Mouse (Mus musculus) bone marrow macrophage, adult 2 months (primary cell): Measurements from ENCODE around the gene Cln6. TPM values are rescaled to one million over a fixed set of nuclear protein-coding genes. Genes with fewer than 3 reads are reported as not detected.
"Not testable (repeated sequence)": the region's sequence is repeated elsewhere in the genome, so short reads cannot be mapped to it uniquely, and the experiment has no call there.

Experiments used
- H3K27ac ChIP-seq: 2 replicates; pipeline ENCODE4 v1.5.1; 2012; ENCODE audit warnings: low read depth, low read length; ENCODE audit not compliant: insufficient read depth
- H3K4me1 ChIP-seq: 2 replicates; pipeline ENCODE4 v1.6.1; 2012; ENCODE audit warnings: low read length; ENCODE audit not compliant: control insufficient read depth, insufficient read depth
- H3K4me3 ChIP-seq: 2 replicates; pipeline ENCODE4 v1.5.1; 2012; ENCODE audit warnings: mild to moderate bottlenecking, low read length, moderate library complexity; ENCODE audit not compliant: insufficient read depth
- CTCF ChIP-seq: IDR thresholded peaks from 2 replicates; pipeline ENCODE4 v1.5.1; 2012; ENCODE audit warnings: low read depth, mild to moderate bottlenecking, low read length, moderate library complexity
- POLR2A ChIP-seq: IDR thresholded peaks from 2 replicates; pipeline ENCODE4 v1.6.1; 2012; ENCODE audit warnings: mild to moderate bottlenecking, low read depth, low read length, borderline replicate concordance
- polyA plus RNA-seq: library from polyadenylated mRNA; stranded (reverse); fragments of >200 nt; gene quantifications from 2 replicates; pipeline ENCODE4 v1.2.4, GENCODE M21; 2012; ENCODE audit not compliant: missing spikeins, insufficient read depth, insufficient read length

The Cln6 gene
- polyA plus RNA-seq, 1 experiment = 113 TPM

DNA sequence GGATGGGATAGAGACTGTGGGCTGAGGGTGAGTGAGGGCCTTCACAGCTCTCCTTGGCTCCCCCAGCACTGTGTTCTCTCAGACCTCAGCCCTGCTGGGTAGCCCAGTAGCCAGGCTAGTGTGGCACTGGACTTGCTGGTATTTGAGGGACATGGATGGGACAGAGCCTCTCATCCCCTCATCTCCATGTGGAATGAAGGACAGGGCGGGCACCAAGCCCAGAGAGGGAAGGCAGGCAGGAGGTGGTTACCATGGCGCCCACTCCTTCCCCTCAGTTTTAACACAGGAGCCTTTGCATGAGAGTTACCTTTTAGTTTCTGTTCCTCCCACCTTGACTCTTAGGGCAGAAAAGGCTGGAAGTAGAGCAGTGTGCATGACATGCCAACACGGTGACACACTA, 10.1 kb downstream of the Cln6 start:
- H3K4me3 ChIP-seq = no peak overlapping the region
- no peak overlapping the region for H3K27ac ChIP-seq
- peaks cover 10% of the 10 kb centered on the region for H3K4me1 ChIP-seq
- TF ChIP-seq CTCF (no peak), POLR2A (no peak)

GRCm38 (mm10) chr9:62851571-62851970, 13.0 kb downstream of the Cln6 start:
- TF ChIP-seq POLR2A (no peak), CTCF (no peak)
- H3K4me1 ChIP-seq = 0 out of 2 replicates have a peak, but pooled peaks cover 3% of the 10 kb centered on the region
- H3K4me3 ChIP-seq = no peak overlapping the region
- H3K27ac ChIP-seq = no peak overlapping the region

DNA sequence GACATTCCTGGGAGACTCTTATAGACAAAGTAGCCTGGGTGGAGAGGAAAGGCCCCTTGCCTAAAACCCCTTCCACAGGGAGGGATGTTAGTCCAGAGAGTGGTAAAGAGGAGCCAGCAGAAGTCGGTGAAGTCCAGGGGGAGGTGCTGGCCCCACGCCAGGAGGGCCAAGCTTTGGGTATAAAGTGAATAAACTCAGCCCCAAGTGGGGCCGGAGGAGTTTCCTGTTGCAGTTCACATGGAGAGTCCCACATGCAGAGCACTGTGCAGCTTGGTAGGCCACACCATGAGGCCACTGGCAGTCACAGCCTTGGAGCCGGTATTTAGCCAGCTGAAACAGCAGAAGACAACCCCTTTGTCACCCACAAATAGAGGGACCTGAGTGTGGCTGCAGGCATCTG, 15.9 kb downstream of the Cln6 start:
- Histone ChIP-seq H3K4me3 (no peak overlapping the region), H3K4me1 (peaks cover 11% of the 10 kb centered on the region), H3K27ac (no peak overlapping the region)
- no peak for TF ChIP-seq CTCF
- no peak for TF ChIP-seq POLR2A

- TF ChIP-seq POLR2A (no peak), CTCF (no peak)
- Histone ChIP-seq H3K4me3 (no peak overlapping the region), H3K4me1 (peaks cover 11% of the 10 kb centered on the region), H3K27ac (no peak overlapping the region)
These were observed 18.6 kb downstream of the Cln6 start for GRCm38 (mm10) chr9:62857216-62857615.

DNA sequence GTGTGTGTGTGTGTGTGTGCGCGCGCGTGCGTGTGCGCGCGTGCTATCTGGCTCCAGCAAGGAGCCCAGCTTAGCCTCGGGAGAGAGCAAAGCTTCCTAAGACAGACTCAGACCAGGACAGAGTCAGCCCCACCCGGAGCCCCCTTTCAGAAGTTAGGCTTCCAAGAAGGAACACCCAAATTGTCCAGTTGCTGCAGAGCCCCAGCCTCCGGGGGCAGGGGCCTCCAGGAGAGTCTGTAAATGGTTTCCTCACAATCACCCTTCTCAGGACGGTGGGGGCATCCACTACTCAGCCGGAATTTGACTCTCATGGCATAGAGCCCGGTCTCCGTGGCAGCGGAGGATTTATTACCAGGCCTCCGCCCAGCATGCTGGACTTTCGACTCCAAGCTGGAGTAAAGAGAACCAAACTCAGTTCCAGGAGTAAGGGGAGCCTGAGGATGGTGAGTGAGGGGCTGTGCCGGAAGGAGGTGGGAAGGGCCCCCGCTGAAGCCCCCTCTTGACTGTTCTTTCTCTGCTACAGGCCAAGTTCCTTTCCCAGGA, 19.2 kb downstream of the Cln6 start, which contains the start of gene Calml4:
Calml4 (plus strand) TSS at position 362 of the 543 bp plus-strand sequence.
- no peak for TF ChIP-seq CTCF
- no peak for TF ChIP-seq POLR2A
- H3K4me3 ChIP-seq = no peak within 1 kb of the TSS
- peaks cover 11% of the 10 kb centered on the region for H3K4me1 ChIP-seq
- H3K27ac ChIP-seq = no peak within 1 kb of the TSS

DNA sequence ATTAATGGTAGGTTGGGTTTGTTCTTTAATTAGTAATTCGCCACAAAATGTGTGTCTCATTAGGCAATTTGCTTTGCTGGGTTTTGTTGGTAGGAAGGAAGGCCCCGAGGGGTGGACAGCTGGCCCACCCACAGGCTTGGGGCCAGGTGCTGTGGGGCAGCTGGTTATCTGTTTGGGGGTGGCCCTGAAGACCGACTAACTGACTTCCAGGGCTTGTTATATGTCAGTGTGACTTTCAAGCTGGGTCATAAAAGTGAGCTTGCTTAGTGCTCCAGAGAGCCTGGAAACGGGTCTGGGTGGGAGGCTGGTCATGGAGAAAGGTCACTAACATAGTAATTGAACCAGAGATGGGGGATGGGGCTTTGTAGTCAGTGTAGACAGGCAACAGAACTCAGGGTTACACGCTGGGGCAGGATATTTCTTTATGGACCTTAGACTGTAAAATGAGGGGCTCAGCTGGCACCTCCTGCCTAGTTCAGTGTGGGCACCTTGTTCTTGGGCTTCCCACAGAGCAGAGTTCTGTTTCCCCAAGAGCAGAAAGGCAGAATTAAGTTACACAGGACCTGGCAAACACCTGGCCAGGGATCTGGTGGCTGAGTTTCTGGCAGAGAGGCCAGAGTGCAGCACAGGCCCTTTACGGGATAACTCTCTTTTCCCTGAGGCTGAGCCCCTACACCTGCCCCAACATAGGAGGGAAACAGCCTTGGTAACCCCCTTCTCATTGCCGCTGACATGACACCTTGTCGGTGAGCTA, 19.9 kb downstream of the Cln6 start:
- Histone ChIP-seq H3K4me3 (no peak overlapping the region), H3K27ac (no peak overlapping the region), H3K4me1 (peaks cover 11% of the 10 kb centered on the region)
- TF ChIP-seq POLR2A = no peak
- TF ChIP-seq CTCF = no peak

DNA sequence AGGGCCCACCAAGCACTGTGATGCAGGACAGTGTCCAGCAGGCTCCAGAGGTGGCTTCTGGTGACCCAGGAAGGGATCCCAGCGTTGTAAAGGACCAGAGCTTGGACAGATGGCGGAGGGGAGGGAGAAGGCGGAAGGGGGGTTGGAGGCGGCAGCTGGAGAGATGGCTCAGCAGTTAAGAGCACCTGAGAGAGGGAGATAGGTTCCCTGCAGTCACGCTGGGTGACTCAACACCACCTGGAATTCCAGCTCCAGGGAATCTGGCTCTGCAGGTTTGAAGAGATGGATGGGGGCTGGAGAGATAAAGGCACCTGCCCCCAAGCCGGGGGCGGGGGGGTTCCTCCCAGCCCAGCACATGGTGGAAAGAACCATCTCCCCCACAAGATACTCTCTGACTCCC, 21.5 kb downstream of the Cln6 start:
- not testable (repeated sequence) for H3K4me3 ChIP-seq, H3K27ac ChIP-seq
- H3K4me1 ChIP-seq = peaks cover 11% of the 10 kb centered on the region

DNA sequence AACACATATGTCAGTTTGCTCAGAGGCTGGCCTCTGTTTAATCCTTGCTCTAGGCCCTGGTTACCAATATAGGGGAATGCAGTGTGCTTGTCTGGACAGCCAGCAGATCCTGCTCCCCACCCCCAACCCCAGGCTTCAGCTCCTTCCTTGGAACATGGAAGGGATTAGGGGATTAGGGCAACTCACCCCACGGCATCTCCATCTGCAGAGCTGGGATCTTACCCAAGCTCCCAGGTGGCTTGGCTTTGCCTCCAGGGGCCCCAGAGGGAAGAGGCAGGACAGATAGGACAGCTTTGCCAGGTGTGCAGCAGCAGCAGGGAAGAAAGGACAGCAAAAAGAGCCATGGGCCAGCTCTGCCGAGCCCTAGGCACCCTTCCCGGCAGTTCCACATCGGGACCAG, 22.3 kb downstream of the Cln6 start:
- TF ChIP-seq POLR2A = no peak
- no peak for TF ChIP-seq CTCF
- no peak overlapping the region for H3K27ac ChIP-seq
- H3K4me1 ChIP-seq = peaks cover 11% of the 10 kb centered on the region

GRCm38 (mm10) chr9:62869236-62869635, 30.7 kb downstream of the Cln6 start:
- not testable (repeated sequence) for H3K4me1 ChIP-seq, H3K4me3 ChIP-seq, H3K27ac ChIP-seq

More for the DNA sequence above, 22.3 kb downstream of the Cln6 start:
- no peak overlapping the region for H3K4me3 ChIP-seq

GRCm38 (mm10) chr9:62870728-62871127, 32.1 kb downstream of the Cln6 start:
- TF ChIP-seq POLR2A (no peak), CTCF (no peak)
- Histone ChIP-seq H3K4me3 (no peak overlapping the region), H3K4me1 (peaks cover 8% of the 10 kb centered on the region), H3K27ac (no peak overlapping the region)
